11 mouse cellular contexts compared by ENCODE assay signal in the genomic region with DNA sequence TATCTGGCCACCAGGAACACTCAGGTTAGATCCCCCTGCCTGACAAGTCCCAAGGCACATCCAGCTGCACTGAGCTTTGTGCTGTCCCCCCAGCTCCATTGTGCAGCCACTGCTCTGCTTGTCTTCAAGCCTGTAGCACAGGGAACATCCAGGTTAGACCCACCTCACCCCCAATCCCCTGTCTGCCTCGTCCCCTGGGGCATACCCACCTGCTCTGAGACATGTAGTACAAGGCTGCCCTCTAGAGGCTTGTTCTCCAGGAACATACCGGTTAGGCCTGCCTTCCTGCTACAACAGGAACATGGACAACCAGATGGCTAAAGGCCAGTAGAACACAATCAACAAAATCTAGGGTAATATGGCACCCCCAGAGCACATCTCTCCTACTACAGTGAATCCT.
DNase-seq lines count a peak whose midpoint lies in the region; ATAC-seq and TF ChIP-seq lines count a peak whose summit lies in the region.
"Had no signal": no experiment of that assay in that cellular context is flagged by ENCODE, and none has a peak within 500 bp of the region (broad histone marks: within the 10 kb centered on the region; RNA-seq: fewer than 3 reads in every experiment).

No protein-coding gene starts in this region.

- no peak for TF ChIP-seq POLR2A in limb, embryonic 14.5 days (IDR thresholded peaks at IDR 0.05; ENCODE audit: borderline replicate concordance, extremely low read depth, insufficient read depth, insufficient read length)

- no peaks in the 10 kb centered on the region for H3K9me3 ChIP-seq in heart, embryonic 11.5 days (replicated peaks; ENCODE audit: control insufficient read depth, low read length)
- H3K9me3 ChIP-seq in forebrain, embryonic 16.5 days (ENCODE audit: control insufficient read depth, low read length), result no peaks in the 10 kb centered on the region
- H3K9me3 ChIP-seq in limb, embryonic 14.5 days (ENCODE audit: control insufficient read depth, low read length), result no peaks in the 10 kb centered on the region
- H3K9me3 ChIP-seq: embryonic facial prominence, embryonic 15.5 days; liver, embryonic 13.5 days; stomach, embryonic 15.5 days had no signal

- DNase-seq in heart, postnatal 14 days, result peak; percentile 3 to 46
- peak; percentile 22 to 31 for DNase-seq in B cell, adult 2 months
- DNase-seq in ZHBTc4 (ENCODE audit: low read depth, low spot score), result peak; percentile 78
- peak; percentile 50 for DNase-seq in limb, embryonic 14.5 days (ENCODE audit: low spot score)
- peak; percentile 9 for DNase-seq in right cerebral cortex, postnatal 4 days
- DNase-seq in urinary bladder, postnatal 4 days (ENCODE audit: low spot score in 2 of 2), result no peak
- DNase-seq: liver, embryonic 13.5 days had no signal

- H3K9ac ChIP-seq in heart, embryonic 11.5 days (ENCODE audit: low read depth, low read length), result no peak overlapping the region
- no peak overlapping the region for H3K9ac ChIP-seq in forebrain, embryonic 16.5 days (replicated peaks; ENCODE audit: low read depth, low read length)
- H3K9ac ChIP-seq in limb, embryonic 14.5 days (ENCODE audit: low read depth, low read length, severe bottlenecking), result no peak overlapping the region
- H3K9ac ChIP-seq: embryonic facial prominence, embryonic 15.5 days; liver, embryonic 13.5 days; stomach, embryonic 15.5 days had no signal

- intact Hi-C loops in heart, postnatal 14 days (cut with DNase I), result loop anchor here (10.0 kb wide), 1 partner anchor 784 kb away; no protein-coding TSS in a partner anchor

- H3K27me3 ChIP-seq in heart, embryonic 11.5 days (ENCODE audit: control insufficient read depth, insufficient read depth, low read length), result no peaks in the 10 kb centered on the region
- H3K27me3 ChIP-seq in forebrain, embryonic 16.5 days (replicated peaks; ENCODE audit: control insufficient read depth, insufficient read depth, low read length), result no peaks in the 10 kb centered on the region
- no peaks in the 10 kb centered on the region for H3K27me3 ChIP-seq in limb, embryonic 14.5 days (ENCODE audit: control insufficient read depth, insufficient read depth, low read length)
- H3K27me3 ChIP-seq: embryonic facial prominence, embryonic 15.5 days; liver, embryonic 13.5 days; stomach, embryonic 15.5 days had no signal

- H3K4me3 ChIP-seq in heart, embryonic 11.5 days (ENCODE audit: low read depth, low read length), result no peak overlapping the region
- H3K4me3 ChIP-seq in forebrain, embryonic 16.5 days (replicated peaks; ENCODE audit: low read length), result no peak overlapping the region
- no peak overlapping the region for H3K4me3 ChIP-seq in limb, embryonic 14.5 days (replicated peaks; ENCODE audit: low read length)
- H3K4me3 ChIP-seq: embryonic facial prominence, embryonic 15.5 days; liver, embryonic 13.5 days; stomach, embryonic 15.5 days had no signal

- no peaks in the 10 kb centered on the region for H3K4me1 ChIP-seq in heart, embryonic 11.5 days (ENCODE audit: control insufficient read depth, insufficient read depth, low read length)
- H3K4me1 ChIP-seq in forebrain, embryonic 16.5 days (replicated peaks; ENCODE audit: control insufficient read depth, insufficient read depth, low read length), result no peaks in the 10 kb centered on the region
- H3K4me1 ChIP-seq in limb, embryonic 14.5 days (ENCODE audit: control insufficient read depth, insufficient read depth, low read length), result no peaks in the 10 kb centered on the region
- H3K4me1 ChIP-seq: embryonic facial prominence, embryonic 15.5 days; liver, embryonic 13.5 days; stomach, embryonic 15.5 days had no signal

- H3K27ac ChIP-seq in heart, embryonic 11.5 days (ENCODE audit: low read depth, low read length), result no peak overlapping the region
- H3K27ac ChIP-seq in forebrain, embryonic 16.5 days (ENCODE audit: low read length), result no peak overlapping the region
- H3K27ac ChIP-seq in limb, embryonic 14.5 days (replicated peaks; ENCODE audit: low read depth, low read length), result no peak overlapping the region
- H3K27ac ChIP-seq: embryonic facial prominence, embryonic 15.5 days; liver, embryonic 13.5 days; stomach, embryonic 15.5 days had no signal

- 8% methylated on average over 2 of the region's 2 CpGs for WGBS in heart, embryonic 11.5 days (ENCODE audit: insufficient replicate concordance)
- WGBS in forebrain, embryonic 16.5 days, result 8% methylated on average over 2 of the region's 2 CpGs
- WGBS in limb, embryonic 14.5 days, result 9% methylated on average over 2 of the region's 2 CpGs

- no peak overlapping the region for H3K4me2 ChIP-seq in heart, embryonic 11.5 days
- no peak overlapping the region for H3K4me2 ChIP-seq in forebrain, embryonic 16.5 days (ENCODE audit: low read length)
- no peak overlapping the region for H3K4me2 ChIP-seq in limb, embryonic 14.5 days (replicated peaks; ENCODE audit: low read depth, low read length, severe bottlenecking)
- H3K4me2 ChIP-seq: embryonic facial prominence, embryonic 15.5 days; liver, embryonic 13.5 days; stomach, embryonic 15.5 days had no signal

- no peak for ATAC-seq in heart, embryonic 11.5 days (replicated peaks; ENCODE audit: insufficient number of reproducible peaks, low FRiP score, low TSS enrichment)
- ATAC-seq in forebrain, embryonic 16.5 days, result 0 out of 2 replicates have a peak, but pooled peaks have one; percentile 43
- no peak for ATAC-seq in limb, embryonic 14.5 days (ENCODE audit: low FRiP score, low read depth)

- H3K36me3 ChIP-seq in heart, embryonic 11.5 days (ENCODE audit: control insufficient read depth, insufficient read depth, low read length), result no peaks in the 10 kb centered on the region
- no peaks in the 10 kb centered on the region for H3K36me3 ChIP-seq in forebrain, embryonic 16.5 days (ENCODE audit: control insufficient read depth, insufficient read depth)
- no peaks in the 10 kb centered on the region for H3K36me3 ChIP-seq in limb, embryonic 14.5 days (ENCODE audit: control insufficient read depth, insufficient read depth, low read length)
- H3K36me3 ChIP-seq: embryonic facial prominence, embryonic 15.5 days; liver, embryonic 13.5 days; stomach, embryonic 15.5 days had no signal

Comparison
In these comparisons a context has a peak if more than half of its experiments do, and no peak if none do; other contexts are left out.
1. DNase-seq: peak in heart, postnatal 14 days (2 of 2), B cell, adult 2 months (2 of 2), ZHBTc4 (single experiment), limb, embryonic 14.5 days (single experiment) and right cerebral cortex, postnatal 4 days (single experiment); none in urinary bladder, postnatal 4 days (0 of 2).